Mouse (Mus musculus) heart, adult 8-10 months (tissue): ENCODE measurements at regions not wholly inside any gene's neighbourhood (a gene's known extent, or its start where the extent isn't known, plus 50 kb on each side); places are given as distances from the start of the nearest gene placed in this dataset.
"Not testable (repeated sequence)": the region's sequence is repeated elsewhere in the genome, so short reads cannot be mapped to it uniquely, and the experiment has no call there.

ENCODE experiments used
- DNase-seq: peaks from one replicate; pipeline ENCODE4 v3.0.0; 2022; ENCODE audit warnings: low spot score

- DNase-seq = no peak
Observed at GRCm38 (mm10) chr5:148657936-148658640, 105.5 kb upstream of the Ubl3 start.

- no peak for DNase-seq
Observed at GRCm38 (mm10) chr5:148652525-148653243, 100.1 kb upstream of the Ubl3 start.

GRCm38 (mm10) chr5:148651736-148652135, 99.1 kb upstream of the Ubl3 start:
- DNase-seq = no peak

GRCm38 (mm10) chr5:148649573-148649972, 97.0 kb upstream of the Ubl3 start:
- not testable (repeated sequence) for DNase-seq

- no peak for DNase-seq
Observed at GRCm38 (mm10) chr5:148649123-148649522, 96.5 kb upstream of the Ubl3 start.

GRCm38 (mm10) chr5:148647644-148648043, 95.1 kb upstream of the Ubl3 start:
- DNase-seq = no peak

- DNase-seq = peak; percentile 35
Observed at GRCm38 (mm10) chr5:148645772-148646171, 93.2 kb upstream of the Ubl3 start.

GRCm38 (mm10) chr5:148645191-148645681, 92.6 kb upstream of the Ubl3 start:
- no peak for DNase-seq

- no peak for DNase-seq
Observed at GRCm38 (mm10) chr5:148644345-148644744, 91.8 kb upstream of the Ubl3 start.

GRCm38 (mm10) chr5:148641652-148642395, 89.2 kb upstream of the Ubl3 start:
- DNase-seq = no peak

GRCm38 (mm10) chr5:148640523-148640922, 87.9 kb upstream of the Ubl3 start:
- no peak for DNase-seq

GRCm38 (mm10) chr5:148634919-148635356, 82.3 kb upstream of the Ubl3 start:
- DNase-seq = no peak

- DNase-seq = no peak
Observed at GRCm38 (mm10) chr5:148633999-148634398, 81.4 kb upstream of the Ubl3 start.

- no peak for DNase-seq
Observed at GRCm38 (mm10) chr5:148633331-148633730, 80.7 kb upstream of the Ubl3 start.

GRCm38 (mm10) chr5:148632516-148633170, 80.1 kb upstream of the Ubl3 start:
- no peak for DNase-seq

- DNase-seq = no peak
Observed at GRCm38 (mm10) chr5:148631566-148631965, 79.0 kb upstream of the Ubl3 start.

GRCm38 (mm10) chr5:148626014-148626413, 73.4 kb upstream of the Ubl3 start:
- no peak for DNase-seq

GRCm38 (mm10) chr5:148624649-148625405, 72.2 kb upstream of the Ubl3 start:
- DNase-seq = no peak

GRCm38 (mm10) chr5:148620895-148621786, 68.6 kb upstream of the Ubl3 start:
- no peak for DNase-seq

- DNase-seq = no peak
Observed at GRCm38 (mm10) chr5:148619917-148620316, 67.3 kb upstream of the Ubl3 start.
